Mouse (Mus musculus) granulocyte monocyte progenitor cell, adult 5-6 weeks (primary cell): ENCODE data around the gene Ovol2. TPM values are rescaled to one million over a fixed set of nuclear protein-coding genes. Genes with fewer than 3 reads are reported as not detected.

Experiments used
- ATAC-seq: replicated peaks from 2 replicates; pipeline ENCODE4 v1.8.0; 2016; ENCODE audit warnings: mild to moderate bottlenecking, moderate TSS enrichment, inconsistent platforms; ENCODE audit not compliant: poor library complexity, severe bottlenecking
- total RNA-seq, 2 experiments: library from RNA; stranded (forward) in 1 of 2; stranded (reverse) in 1 of 2; fragments of 200-712, 200-1000 nt in 1 of 2; fragments of >200 nt in 1 of 2; fragmentation: Nextera tagmentation in 1 of 2; gene quantifications; 2 replicates each; pipeline ENCODE4 v1.2.3; 2014 to 2017

The Ovol2 gene
- total RNA-seq, 2 experiments from 2014 or later: not detected

DNA sequence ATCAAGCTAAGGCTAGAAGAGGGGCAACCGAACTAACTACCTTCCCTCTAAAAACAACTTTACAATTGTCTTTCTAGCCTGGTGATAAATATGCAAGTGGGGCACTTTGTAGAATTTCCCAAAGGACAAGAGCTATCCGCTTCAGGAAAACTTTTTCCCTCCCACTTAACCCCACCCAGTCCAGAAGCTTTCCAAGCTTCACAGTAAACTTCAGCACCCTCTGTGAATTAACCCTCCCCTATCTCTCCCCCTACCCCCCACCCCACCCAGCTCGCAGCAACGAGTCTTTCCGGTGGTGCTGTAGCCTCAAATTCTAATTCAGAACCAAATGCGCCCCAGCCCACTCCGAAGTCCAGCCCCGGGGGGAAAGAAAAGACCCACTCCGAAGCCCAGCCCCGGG lies 2.5 kb downstream of the Ovol2 start:
- ATAC-seq: no peak

DNA sequence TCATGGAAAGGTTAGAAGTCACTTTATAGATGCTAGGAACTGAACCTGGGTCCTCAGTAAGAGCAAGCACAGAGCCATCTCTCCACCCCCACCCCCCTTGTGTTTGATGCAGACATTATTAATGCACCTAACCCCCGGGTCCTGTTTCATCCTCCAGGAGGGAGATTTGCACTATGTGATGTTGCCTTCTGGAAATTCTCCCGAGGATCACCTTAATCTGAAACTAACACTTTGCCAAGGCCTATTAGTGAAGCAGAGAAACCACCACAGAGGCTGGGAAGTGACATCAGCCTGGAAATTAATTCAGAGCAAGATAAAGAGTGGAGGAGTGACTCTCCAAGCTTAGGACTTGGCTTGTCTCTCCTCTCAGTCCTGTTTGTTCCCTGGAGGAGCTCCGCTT lies 7.7 kb downstream of the Ovol2 start:
- ATAC-seq: no peak

DNA sequence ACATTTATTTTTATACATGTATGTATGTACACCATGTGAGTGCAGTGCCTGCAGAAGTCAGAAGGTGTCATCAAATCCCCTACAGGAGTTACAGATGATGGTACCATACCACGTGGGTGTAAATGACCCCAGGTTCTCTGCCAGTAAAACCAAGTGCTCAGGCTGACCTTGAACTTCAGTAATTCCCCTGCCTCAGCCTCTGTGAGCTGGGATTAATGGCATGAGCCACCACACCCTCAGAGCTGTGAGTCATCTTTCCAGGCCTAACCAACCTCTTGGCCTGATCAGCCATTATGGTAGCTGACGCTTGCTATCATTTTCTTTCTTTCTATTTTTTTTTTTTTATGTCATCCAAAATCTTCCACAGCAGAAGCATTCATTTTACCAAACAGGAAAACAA lies 20.6 kb downstream of the Ovol2 start:
- ATAC-seq: no peak

DNA sequence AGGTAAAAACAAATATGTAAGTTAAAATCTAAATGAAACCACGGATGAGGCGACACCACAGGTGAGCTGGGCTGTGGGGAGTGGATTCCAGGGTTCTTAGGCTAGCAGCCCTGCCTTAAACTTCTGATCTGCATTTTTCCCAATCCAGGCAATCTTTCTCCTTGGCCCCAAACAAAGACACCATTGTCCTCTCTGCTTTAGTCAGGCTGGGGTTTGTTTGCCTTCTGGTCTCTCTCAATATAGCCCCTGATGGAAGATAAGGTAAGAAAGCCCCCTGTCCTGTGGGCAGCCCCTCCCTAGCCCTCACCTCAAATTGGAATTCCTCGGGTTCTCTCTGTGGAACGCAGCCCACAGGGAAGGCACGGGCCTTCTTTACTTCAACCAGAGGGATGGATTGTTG lies 21.7 kb downstream of the Ovol2 start:
- ATAC-seq: no peak

DNA sequence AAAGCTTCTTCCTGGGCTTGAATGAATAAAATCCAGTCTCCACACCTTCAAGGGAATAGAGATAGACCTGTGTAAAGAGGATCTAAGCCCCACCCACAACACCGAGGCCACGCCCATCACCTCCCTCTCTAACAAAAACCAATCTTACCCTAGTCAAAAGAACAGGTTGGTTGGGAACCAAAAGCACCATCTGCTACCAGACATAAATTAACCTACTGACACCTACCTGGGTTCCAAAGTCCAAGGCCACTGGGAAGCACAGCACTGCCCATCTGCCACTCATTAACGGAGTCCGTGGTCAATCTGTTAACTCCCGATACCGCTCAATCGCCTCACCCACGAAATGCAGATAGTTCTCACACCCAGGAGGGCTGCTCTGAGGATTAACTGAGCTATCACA lies 23.4 kb downstream of the Ovol2 start:
- ATAC-seq: no peak

DNA sequence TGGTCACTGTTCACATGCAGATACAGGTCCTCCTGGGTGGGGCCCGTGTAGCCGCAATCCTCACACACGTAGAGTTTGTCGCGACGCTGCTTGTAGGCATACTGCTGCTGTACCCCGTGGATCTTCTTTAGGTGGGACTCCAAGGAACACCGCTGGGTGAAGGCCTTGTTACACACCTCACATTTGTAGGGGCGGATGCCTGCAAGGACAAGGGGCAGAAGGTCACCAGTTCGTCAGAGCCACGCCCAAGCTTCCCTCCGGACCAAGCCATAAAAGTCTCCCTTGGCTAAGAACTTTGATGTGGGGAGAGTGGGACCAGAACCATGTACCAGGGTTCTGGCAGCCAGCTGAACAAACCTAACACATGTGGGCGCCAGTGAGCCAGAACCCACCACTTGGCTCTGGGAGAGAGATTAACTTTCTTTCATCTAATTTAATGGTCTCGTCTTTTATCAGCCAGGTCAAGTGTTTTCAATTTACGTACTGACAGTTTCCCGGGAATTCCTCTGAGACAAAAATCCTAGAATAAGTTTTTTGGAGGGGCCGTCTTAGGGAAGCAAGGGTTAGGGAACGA lies 26.1 kb downstream of the Ovol2 start:
- no peak for ATAC-seq

DNA sequence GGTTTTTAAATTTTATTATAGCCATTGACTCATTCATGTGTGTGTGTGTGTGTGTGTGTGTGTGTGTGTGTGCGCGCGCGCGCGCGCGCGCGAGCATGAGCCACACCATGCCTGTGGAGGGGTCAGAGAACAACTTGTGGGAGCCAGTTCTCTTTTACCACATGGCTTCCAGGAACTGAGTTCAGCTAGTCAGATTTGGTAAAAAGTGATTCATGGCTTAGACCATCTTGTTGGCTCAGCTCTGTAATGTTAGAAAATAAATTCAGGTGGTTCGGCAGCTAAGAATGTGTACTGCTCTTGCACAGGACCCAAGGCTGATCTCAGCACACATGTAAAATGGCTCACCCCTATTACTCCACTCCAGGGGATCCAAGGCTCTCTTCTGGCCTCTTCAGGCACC lies 30.8 kb downstream of the Ovol2 start:
- ATAC-seq: peak; percentile 49

DNA sequence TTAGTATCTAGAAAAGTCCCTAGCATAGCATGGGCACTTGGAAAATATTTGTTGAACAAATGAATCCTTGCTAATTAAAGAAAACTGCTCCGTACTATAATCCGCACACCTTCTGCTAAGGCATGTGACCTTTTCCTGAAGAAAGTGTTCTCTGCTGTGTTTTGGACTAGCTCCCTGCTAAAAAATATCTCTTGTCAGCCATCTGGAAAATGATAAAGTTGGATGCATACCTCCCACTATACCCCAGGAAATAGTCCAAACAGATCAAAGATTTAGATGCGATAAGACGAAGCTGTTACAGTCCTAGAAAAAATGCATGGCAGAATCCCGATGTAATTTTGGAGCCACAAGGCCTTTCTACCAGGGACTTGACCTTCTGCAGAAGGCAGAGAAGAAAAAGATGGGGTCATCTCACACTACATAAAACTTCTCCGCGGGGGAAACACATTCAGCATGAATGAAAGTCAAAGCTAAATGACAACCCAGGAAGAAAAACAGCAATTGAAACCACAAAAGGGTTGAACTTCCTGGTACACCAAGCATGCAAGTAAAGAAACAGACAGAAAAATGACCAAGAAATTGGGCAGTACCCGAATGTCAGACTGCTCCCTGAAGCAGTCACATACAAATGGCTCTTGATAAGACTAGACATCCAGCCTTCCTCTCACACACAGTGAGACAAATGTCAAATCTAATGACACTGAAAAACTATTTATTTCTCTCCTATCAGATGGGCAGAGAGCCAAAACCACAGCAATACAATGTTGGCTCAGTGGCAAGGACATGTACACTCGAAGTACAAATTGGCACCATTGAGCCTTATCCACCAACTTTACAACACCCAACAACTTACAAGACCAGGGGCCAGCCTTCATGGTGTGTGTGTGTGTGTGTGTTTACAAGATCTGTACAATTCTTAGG lies 31.9 kb downstream of the Ovol2 start:
- ATAC-seq: peak; percentile 13; the same call in 1 of the 2 replicates

DNA sequence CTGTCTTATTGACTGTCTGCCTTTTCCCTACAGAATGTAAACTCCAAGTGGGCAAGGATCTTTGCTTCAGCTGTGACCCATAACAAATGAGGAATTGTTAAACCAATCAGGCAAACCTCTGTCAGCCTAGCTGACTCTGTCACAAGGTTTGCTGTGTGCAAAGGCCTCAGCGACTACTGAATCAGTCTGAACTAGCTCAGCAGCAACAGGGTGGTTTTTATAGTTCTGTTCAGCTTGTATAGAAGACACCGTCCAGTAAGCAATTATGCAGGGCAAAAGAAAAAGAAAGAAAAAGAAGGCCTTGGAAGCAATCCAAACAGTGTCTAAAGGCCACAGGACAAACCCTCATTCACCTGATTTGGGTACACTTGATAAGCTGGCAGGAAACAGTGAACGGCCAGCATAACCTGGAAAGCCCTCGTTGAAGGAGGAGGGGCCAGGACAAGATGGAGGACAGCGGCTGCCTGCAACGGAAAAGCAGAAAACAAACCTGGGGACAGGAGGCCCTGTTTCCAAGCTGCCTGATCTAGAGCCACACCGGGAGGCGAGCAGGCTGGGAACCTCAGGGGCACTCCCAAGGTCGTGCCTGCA lies 36.7 kb downstream of the Ovol2 start:
- ATAC-seq: no peak

DNA sequence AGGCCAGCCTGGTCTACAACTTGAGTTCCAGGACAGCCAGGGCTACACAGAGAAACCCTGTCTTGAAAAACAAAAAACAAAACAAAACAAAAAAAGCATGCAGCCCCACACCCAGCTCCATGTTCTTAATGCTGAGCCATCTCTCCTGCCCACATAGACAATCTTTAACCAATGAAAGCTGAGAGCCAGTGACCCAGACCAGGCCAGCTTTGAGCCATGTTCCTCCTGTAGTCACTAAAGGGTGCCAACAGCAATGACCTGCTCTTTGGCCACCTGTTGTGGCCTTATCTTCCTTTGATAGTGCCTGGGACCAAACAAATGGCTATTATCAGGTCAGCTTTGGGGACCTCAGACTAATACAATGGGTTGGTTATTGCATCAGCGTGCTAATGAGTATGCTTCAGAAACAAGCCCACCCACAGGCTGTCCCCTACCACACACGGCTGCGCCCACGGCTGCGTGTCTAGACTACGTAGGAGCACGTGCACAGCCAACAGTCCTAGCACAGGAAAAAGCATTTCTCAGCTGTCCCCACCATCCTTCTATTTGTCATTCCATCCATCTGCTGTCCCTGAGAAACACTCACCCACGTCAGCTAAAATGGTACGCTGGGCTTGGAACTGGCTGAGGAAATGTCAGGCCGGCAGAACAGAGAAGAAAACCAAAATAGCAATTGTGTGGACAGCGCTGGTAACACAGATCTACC lies 40.2 kb downstream of the Ovol2 start:
- no peak for ATAC-seq

DNA sequence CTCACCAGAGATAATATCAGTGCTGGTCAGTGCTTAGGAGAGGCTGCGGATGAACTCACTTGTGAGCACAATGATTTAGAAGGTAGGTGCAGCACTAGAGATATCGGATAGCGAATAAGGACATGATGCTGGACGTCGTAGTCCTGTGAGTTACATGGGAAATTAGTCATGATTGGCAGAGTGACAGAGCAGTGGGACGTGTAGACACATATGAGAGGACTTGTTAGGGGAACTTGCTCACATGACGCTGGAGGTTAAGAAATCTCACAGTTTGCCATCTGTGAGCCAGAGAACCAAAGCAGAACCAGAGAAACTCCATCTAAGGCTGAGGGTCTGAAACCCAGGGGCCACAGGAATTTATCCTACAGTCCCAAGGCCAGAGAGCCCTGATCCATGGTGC lies 41.6 kb downstream of the Ovol2 start:
- ATAC-seq: peak; percentile 91

DNA sequence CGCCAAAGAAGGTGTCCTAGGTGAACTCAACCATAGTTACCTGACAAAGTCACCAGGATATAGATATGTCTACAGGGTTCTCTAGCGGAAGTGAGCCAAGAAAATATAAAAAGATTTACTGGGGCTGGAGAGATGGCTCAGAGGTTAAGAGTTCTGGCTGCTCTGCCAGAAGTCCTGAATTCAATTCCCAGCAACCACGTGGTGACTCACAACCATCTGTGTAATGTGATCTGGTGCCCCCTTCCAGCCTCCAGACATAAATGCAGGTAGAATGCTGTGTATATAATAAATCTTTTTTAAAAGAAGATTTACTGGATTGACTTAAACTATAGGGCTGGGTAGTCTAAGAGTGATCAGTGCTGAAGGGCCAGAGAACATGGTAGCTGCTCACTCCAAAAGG lies 50.5 kb downstream of the Ovol2 start:
- no peak for ATAC-seq

DNA sequence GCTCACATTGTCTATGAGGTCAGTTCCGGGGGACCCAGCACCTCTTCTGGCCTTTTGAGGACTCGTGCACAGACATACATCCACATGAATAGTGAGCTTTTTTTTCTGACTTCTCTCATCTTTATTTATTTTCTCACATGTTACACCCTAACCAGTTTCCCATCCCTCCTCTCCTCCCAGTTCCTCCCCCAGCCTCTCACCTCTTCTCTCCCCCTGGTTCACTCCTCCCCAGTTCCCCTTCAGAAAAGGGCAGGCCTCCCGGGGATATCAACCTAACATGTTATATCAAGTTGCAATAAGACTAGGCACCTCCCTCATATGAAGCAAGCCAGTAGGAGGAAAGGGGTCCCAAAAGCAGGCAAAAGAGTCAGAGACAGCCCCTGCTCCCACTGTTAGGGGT lies 51.4 kb downstream of the Ovol2 start:
- ATAC-seq: no peak

DNA sequence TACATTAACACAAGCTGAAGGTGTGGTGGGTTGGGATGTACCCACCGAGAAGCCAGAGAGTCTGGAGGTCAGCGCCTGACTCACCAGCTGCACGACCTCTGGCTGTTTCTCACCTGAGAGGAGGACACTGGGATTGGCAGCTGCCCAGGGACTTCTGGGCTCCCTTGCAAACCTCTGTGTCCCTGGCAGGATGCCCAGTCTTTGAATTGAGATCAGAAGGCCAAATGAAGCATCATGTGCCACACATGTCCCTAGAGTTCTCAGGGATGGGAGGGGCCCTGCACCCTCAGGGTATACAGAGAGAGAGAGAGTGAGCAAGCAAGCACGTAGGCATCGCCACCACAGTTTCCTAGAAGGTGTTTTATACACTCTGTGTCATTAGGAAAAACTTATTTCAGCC lies 52.2 kb downstream of the Ovol2 start:
- ATAC-seq: no peak

DNA sequence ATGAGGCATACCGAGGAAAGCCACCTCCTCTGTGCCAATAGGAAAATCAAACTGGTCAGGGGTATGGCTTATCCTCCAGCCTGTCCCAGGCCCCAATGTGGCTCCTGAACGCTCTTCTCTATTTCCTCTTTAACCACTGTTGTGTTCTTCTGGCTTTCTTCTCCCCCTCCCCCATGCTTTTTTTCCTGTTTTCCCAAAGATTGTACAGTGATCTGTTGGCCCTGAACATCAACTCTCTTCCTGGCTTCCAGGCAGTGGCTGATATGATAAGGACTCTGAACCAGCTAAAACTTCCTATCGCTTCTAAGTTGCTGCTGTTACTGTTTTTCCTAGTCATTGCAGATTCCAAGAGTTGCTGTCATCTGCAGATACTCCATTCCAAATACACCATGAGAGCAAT lies 55.1 kb downstream of the Ovol2 start:
- ATAC-seq: no peak

DNA sequence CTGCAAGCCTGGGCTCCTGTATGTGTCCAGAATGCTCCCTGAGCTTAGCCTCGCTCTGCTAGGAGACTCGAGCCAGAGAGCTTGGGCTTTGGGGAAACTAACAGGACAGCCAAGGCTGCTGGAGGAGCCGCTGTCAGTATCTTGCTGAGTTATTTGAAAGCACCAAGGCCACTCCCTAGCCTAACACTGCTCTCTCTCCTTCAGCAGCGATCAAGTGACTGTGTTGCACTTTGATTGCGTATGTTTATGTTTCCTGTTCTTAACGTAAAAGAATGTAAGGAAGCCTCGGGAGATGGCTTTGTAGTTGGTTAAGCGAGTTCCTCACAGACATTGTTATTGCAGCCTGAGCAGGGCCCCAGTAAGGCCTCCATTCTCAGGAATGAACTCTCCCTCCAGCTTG lies 57.2 kb downstream of the Ovol2 start:
- ATAC-seq: peak; percentile 32

DNA sequence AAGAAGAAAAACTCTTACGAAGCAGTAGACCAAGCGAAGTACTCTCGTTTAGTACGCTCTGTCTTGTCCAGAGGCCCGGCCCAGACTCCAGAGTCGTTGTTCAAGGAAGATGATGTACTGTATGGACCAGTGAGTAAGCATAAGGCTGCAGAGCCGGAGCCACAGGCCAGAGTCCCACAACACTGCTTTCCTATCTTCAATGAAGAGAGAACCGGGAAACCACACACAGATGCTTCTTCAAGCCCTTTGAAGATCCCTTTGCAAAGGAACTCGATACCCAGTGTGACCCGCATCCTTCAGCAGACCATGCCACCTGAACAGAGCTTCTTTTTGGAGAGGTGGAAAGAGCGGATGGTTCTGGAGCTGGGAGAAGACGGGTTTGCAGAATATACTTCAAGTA lies 59.9 kb downstream of the Ovol2 start:
- no peak for ATAC-seq

DNA sequence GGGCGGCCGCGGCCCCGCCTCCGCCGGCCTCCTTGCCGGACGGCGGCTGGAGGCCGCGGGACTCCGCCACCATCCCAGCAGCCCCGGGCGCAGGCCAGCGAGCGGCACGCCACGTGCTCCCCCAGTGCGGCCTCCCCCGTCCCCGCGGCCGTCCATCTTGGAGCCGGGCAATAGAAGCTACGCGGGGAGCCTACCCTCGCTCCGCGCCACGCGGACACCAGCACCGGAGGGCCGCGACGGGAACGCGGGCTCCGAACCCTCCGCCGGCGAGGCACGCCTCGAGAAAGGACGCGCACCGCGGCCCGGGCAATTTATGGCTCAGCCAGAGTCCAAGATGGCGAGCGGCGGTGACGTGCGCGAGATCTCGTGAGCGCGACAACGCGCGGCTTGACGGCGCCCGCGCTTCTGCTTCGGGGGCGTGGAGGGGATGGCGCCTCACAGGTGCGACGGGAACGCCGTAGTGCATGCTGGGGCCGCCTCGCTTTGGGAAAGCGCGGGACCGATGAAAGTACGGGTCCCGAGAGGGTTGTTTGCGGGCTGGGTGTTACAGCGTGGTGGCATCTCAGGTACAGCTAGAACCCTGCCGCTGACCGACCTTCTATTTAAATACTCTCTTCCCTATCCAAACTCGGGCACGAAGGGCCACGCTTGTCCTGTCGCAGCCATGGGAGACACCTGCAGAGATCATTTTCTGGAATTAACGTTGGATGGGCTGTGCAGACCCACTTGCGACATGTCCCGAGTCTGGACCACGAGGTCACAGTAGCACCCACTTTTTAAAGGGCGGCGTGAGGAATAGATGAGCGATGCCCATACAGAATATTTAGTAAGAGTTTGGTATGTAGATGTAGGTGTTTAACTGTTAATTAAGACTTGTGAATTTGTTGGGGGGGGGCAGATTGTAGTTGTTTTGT lies 61.2 kb downstream of the Ovol2 start, which contains the start of the genes Mgme1 and Snx5:
Gene Mgme1 (plus strand): TSS at position 157 of the 914 bp plus-strand sequence.
Gene Snx5 (minus strand): TSS at position 400 of the 914 bp plus-strand sequence.
- peak; percentile 76 for ATAC-seq

DNA sequence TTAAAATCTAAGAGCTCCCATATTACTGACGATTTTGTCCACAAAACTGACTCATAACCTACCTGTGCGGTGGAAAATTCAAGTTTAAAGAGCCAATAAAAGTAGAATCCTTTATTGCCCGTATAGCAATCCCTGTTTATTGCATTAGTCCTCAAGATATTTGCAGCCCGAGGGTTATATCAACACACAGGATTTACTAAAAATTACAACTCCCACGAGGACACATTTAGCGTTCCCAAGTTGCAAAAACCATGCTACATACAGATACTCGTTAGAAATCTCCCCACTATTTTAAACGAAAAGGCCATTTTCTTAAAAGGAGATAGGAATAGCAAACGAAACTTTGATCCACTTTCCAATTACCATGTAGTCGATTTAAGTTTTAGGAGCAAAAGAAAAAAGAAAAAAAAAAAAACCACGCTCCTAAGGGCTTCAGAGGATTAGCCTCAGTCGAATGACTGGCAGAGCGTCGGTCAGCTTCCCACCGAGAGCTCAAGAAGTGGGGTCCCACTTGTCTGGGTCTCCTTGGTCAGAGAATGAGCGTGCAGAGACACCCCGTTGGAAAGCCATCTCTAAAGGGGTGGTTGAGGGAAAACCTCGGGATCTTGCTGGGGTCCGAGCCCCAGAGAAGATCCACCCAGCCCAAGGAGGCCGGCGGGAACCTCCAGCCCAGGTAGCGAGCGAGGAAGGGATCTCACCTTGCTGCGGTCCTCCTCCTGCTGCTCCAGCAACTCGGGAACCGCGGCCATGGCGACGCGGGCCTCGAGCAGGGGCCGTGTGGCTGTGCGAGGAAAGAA lies 62.1 kb downstream of the Ovol2 start:
- no peak for ATAC-seq
